Mouse (Mus musculus) adrenal gland, adult 2 months (tissue): Measurements from ENCODE around the gene Agpat1. TPM values are rescaled to one million over a fixed set of nuclear protein-coding genes. Genes with fewer than 3 reads are reported as not detected.

Experiments
- DNase-seq: peaks from one replicate; pipeline ENCODE4 v3.0.0; 2021
- polyA plus RNA-seq: library from polyadenylated mRNA; depleted of rRNA; stranded (reverse); fragments of >200 nt; gene quantifications from 2 replicates; pipeline ENCODE4 v1.2.3, GENCODE M21; 2012
- total RNA-seq, 2 experiments: library from RNA; stranded (reverse); gene quantifications; 2 replicates each; pipeline ENCODE4 v1.2.3; 2021

The Agpat1 gene
- total and polyA plus RNA-seq, 3 experiments: 113 to 286 (median 118) TPM

GRCm38 (mm10) chr17:34635671-34636070, 31.6 kb downstream of the Agpat1 start:
- DNase-seq: no peak

- no peak for DNase-seq
Measured at GRCm38 (mm10) chr17:34637459-34637858, 33.4 kb downstream of the Agpat1 start.

- no peak for DNase-seq
Measured at GRCm38 (mm10) chr17:34639461-34640255, 35.6 kb downstream of the Agpat1 start.

- peak; percentile 43 for DNase-seq
Measured at GRCm38 (mm10) chr17:34640778-34641601, 36.9 kb downstream of the Agpat1 start.

- no peak for DNase-seq
Measured at GRCm38 (mm10) chr17:34641945-34642344, 37.9 kb downstream of the Agpat1 start.

- no peak for DNase-seq
Measured at GRCm38 (mm10) chr17:34643379-34643778, 39.3 kb downstream of the Agpat1 start.

GRCm38 (mm10) chr17:34643944-34644343, 39.9 kb downstream of the Agpat1 start:
- no peak for DNase-seq

- DNase-seq: peak; percentile 96
Measured at GRCm38 (mm10) chr17:34644608-34645007, 40.5 kb downstream of the Agpat1 start, which contains the start of gene Fkbpl. Gene Fkbpl, plus strand, starts transcription at chr17:34644764.

GRCm38 (mm10) chr17:34645256-34645829, 41.3 kb downstream of the Agpat1 start:
- no peak for DNase-seq

- DNase-seq: peak; percentile 15
Measured at GRCm38 (mm10) chr17:34645831-34646511, 41.9 kb downstream of the Agpat1 start.

- DNase-seq: peak; percentile 97
Measured at GRCm38 (mm10) chr17:34646906-34647787, 43.1 kb downstream of the Agpat1 start, which contains the start of gene Atf6b. Gene Atf6b, plus strand, starts transcription at chr17:34647146.

- DNase-seq: no peak
Measured at GRCm38 (mm10) chr17:34648141-34648890, 44.3 kb downstream of the Agpat1 start.

GRCm38 (mm10) chr17:34649106-34649864, 45.2 kb downstream of the Agpat1 start:
- DNase-seq: no peak

GRCm38 (mm10) chr17:34650781-34651180, 46.7 kb downstream of the Agpat1 start:
- no peak for DNase-seq

- peak; percentile 64 for DNase-seq
Measured at GRCm38 (mm10) chr17:34651507-34652221, 47.6 kb downstream of the Agpat1 start.

GRCm38 (mm10) chr17:34652546-34652945, 48.5 kb downstream of the Agpat1 start:
- no peak for DNase-seq

GRCm38 (mm10) chr17:34652985-34653384, 48.9 kb downstream of the Agpat1 start:
- DNase-seq: no peak

- peak; percentile 61 for DNase-seq
Measured at GRCm38 (mm10) chr17:34653746-34654285, 49.8 kb downstream of the Agpat1 start.
